Mouse (Mus musculus): ENCODE results near the gene Rasgrp2.

The Rasgrp2 gene

GRCm38 (mm10) chr19:6427653-6428434, 28.7 kb downstream of the Rasgrp2 start:
- peak; percentile 66 for DNase-seq (ENCODE audit: low spot score)

- peak; percentile 65 for DNase-seq (ENCODE audit: low spot score)
Observed at GRCm38 (mm10) chr19:6428501-6429200, 29.5 kb downstream of the Rasgrp2 start.

- DNase-seq (ENCODE audit: low spot score) = no peak
Observed at GRCm38 (mm10) chr19:6443016-6443415, 43.9 kb downstream of the Rasgrp2 start.

GRCm38 (mm10) chr19:6445761-6446423, 46.8 kb downstream of the Rasgrp2 start:
- DNase-seq (ENCODE audit: low spot score) = no peak

- DNase-seq (ENCODE audit: low spot score) = no peak
Observed at GRCm38 (mm10) chr19:6446736-6447437, 47.7 kb downstream of the Rasgrp2 start.

- DNase-seq (ENCODE audit: low spot score) = no peak
Observed at GRCm38 (mm10) chr19:6448752-6449151, 49.6 kb downstream of the Rasgrp2 start.

GRCm38 (mm10) chr19:6449841-6450240, 50.7 kb downstream of the Rasgrp2 start:
- DNase-seq (ENCODE audit: low spot score) = no peak

GRCm38 (mm10) chr19:6452030-6452494, 52.9 kb downstream of the Rasgrp2 start:
- peak; percentile 81 for DNase-seq (ENCODE audit: low spot score)

- DNase-seq (ENCODE audit: low spot score) = no peak
Observed at GRCm38 (mm10) chr19:6452672-6453310, 53.7 kb downstream of the Rasgrp2 start.

- DNase-seq (ENCODE audit: low spot score) = no peak
Observed at GRCm38 (mm10) chr19:6453349-6453748, 54.2 kb downstream of the Rasgrp2 start.

GRCm38 (mm10) chr19:6454041-6454720, 55.0 kb downstream of the Rasgrp2 start:
- DNase-seq (ENCODE audit: low spot score) = no peak

- DNase-seq (ENCODE audit: low spot score) = no peak
Observed at GRCm38 (mm10) chr19:6459504-6459903, 60.4 kb downstream of the Rasgrp2 start.

GRCm38 (mm10) chr19:6462841-6463240, 63.7 kb downstream of the Rasgrp2 start:
- no peak for DNase-seq (ENCODE audit: low spot score)

GRCm38 (mm10) chr19:6464306-6465071, 65.3 kb downstream of the Rasgrp2 start:
- DNase-seq (ENCODE audit: low spot score) = no peak
